Mouse (Mus musculus) spleen, adult 18-20 months (tissue): ENCODE measurements around the gene Spef1.

Source experiments
- DNase-seq, 2 experiments: peaks; one replicate each; pipeline ENCODE4 v3.0.0; 2022; ENCODE audit warnings: mixed read lengths in 2 of 2

The Spef1 gene

GRCm38 (mm10) chr2:131171401-131172104, 15.5 kb downstream of the Spef1 start:
- peak; percentile 52 to 64 for DNase-seq

GRCm38 (mm10) chr2:131170936-131171335, 16.1 kb downstream of the Spef1 start:
- no peak for DNase-seq

- DNase-seq, result no peak
Observed at GRCm38 (mm10) chr2:131168914-131169313, 18.2 kb downstream of the Spef1 start.

GRCm38 (mm10) chr2:131167984-131168383, 19.1 kb downstream of the Spef1 start:
- no peak for DNase-seq

GRCm38 (mm10) chr2:131166172-131166571, 20.9 kb downstream of the Spef1 start:
- no peak for DNase-seq

- DNase-seq, result no peak
Observed at GRCm38 (mm10) chr2:131163924-131164323, 23.2 kb downstream of the Spef1 start.

- peak in 1 of 2 experiments; percentile 29 for DNase-seq
Observed at GRCm38 (mm10) chr2:131160671-131161111, 26.4 kb downstream of the Spef1 start.

- DNase-seq, result peak; percentile 92 to 94
Observed at GRCm38 (mm10) chr2:131159938-131160581, 27.0 kb downstream of the Spef1 start, which contains the start of gene 1700037H04Rik. Gene 1700037H04Rik (minus strand): TSS chr2:131160081.

GRCm38 (mm10) chr2:131159491-131159910, 27.6 kb downstream of the Spef1 start:
- DNase-seq, result no peak

- no peak for DNase-seq
Observed at GRCm38 (mm10) chr2:131156987-131157386, 30.1 kb downstream of the Spef1 start.

- DNase-seq, result no peak
Observed at GRCm38 (mm10) chr2:131154036-131154435, 33.0 kb downstream of the Spef1 start.

GRCm38 (mm10) chr2:131152166-131152730, 34.8 kb downstream of the Spef1 start:
- DNase-seq, result no peak

- no peak for DNase-seq
Observed at GRCm38 (mm10) chr2:131149254-131149578, 37.9 kb downstream of the Spef1 start.

GRCm38 (mm10) chr2:131148353-131149253, 38.5 kb downstream of the Spef1 start:
- no peak for DNase-seq

GRCm38 (mm10) chr2:131147043-131147365, 40.1 kb downstream of the Spef1 start:
- DNase-seq, result no peak

- no peak for DNase-seq
Observed at GRCm38 (mm10) chr2:131146193-131147042, 40.7 kb downstream of the Spef1 start.

- no peak for DNase-seq
Observed at GRCm38 (mm10) chr2:131145536-131145935, 41.5 kb downstream of the Spef1 start.

- no peak for DNase-seq
Observed at GRCm38 (mm10) chr2:131145121-131145520, 42.0 kb downstream of the Spef1 start.

GRCm38 (mm10) chr2:131143007-131143780, 43.9 kb downstream of the Spef1 start:
- DNase-seq, result no peak

GRCm38 (mm10) chr2:131142592-131142991, 44.5 kb downstream of the Spef1 start:
- DNase-seq, result peak; percentile 21 to 50

- DNase-seq, result no peak
Observed at GRCm38 (mm10) chr2:131141336-131141986, 45.6 kb downstream of the Spef1 start.
